Mouse (Mus musculus) stomach, postnatal 0 days (tissue): ENCODE measurements at regions not wholly inside any gene's neighbourhood (a gene's known extent, or its start where the extent isn't known, plus 50 kb on each side); places are given as distances from the start of the nearest gene placed in this dataset.
A peak's percentile ranks its signal among the peaks of the same experiment; 100 is the strongest.

Experiments used
- ATAC-seq: fragments of 200-750 bp; cut with Nextera tagmentation; 2 replicates; pipeline ENCODE4 v1.8.0; 2017; ENCODE audit not compliant: low FRiP score, low TSS enrichment
- DNase-seq: peaks from one replicate; pipeline ENCODE4 v3.0.0-alpha.2; 2016; ENCODE audit warnings: low spot score
- H3K27ac ChIP-seq: fragments of 300-500 bp; sonication (generic); replicated peaks from 2 replicates; pipeline ENCODE4 v1.5.1; 2014; ENCODE audit warnings: mild to moderate bottlenecking, control low read depth
- H3K27me3 ChIP-seq: fragments of 300-500 bp; sonication (generic); 2 replicates; pipeline ENCODE4 v1.6.1; 2014; ENCODE audit warnings: low read length; ENCODE audit not compliant: control insufficient read depth, insufficient read depth
- H3K36me3 ChIP-seq: fragments of 300-500 bp; sonication (generic); 2 replicates; pipeline ENCODE4 v1.6.1; 2014; ENCODE audit warnings: low read length, mixed read lengths; ENCODE audit not compliant: control insufficient read depth, insufficient read depth
- H3K4me1 ChIP-seq: fragments of 300-500 bp; sonication (generic); replicated peaks from 2 replicates; pipeline ENCODE4 v1.6.1; 2014; ENCODE audit warnings: antibody characterized with exemption; ENCODE audit not compliant: control insufficient read depth, insufficient read depth
- H3K4me2 ChIP-seq: fragments of 300-500 bp; sonication (generic); replicated peaks from 2 replicates; pipeline ENCODE4 v1.6.1; 2014; ENCODE audit warnings: low read depth, mild to moderate bottlenecking, control low read depth, moderate library complexity
- H3K4me3 ChIP-seq: fragments of 300-500 bp; sonication (generic); 2 replicates; pipeline ENCODE4 v1.5.1; 2014; ENCODE audit warnings: low read depth, low read length, control low read depth
- H3K9ac ChIP-seq: fragments of 300-500 bp; sonication (generic); 2 replicates; pipeline ENCODE4 v1.6.1; 2014; ENCODE audit warnings: mild to moderate bottlenecking, low read length, control low read depth, mixed read lengths
- H3K9me3 ChIP-seq: fragments of 300-500 bp; sonication (generic); 2 replicates; pipeline ENCODE4 v1.6.1; 2016; ENCODE audit warnings: low read length; ENCODE audit not compliant: control insufficient read depth
- CTCF ChIP-seq: IDR thresholded peaks from 2 replicates; pipeline ENCODE4 v1.5.1; 2016; ENCODE audit warnings: antibody characterized with exemption, low read depth, mild to moderate bottlenecking, moderate library complexity
- EP300 ChIP-seq: optimal IDR thresholded peaks from 2 replicates; pipeline ENCODE3; 2016; ENCODE audit warnings: antibody characterized with exemption
- WGBS: fragments of 180-500 bp; shearing (Covaris S2); extraction: QIAGEN DNeasy Blood & Tissue Kit; methylation state at CpG from one replicate; pipeline ENCODE4 v1.1.7; 2014; 5-methylcytosine and 5-hydroxymethylcytosine counted together

DNA sequence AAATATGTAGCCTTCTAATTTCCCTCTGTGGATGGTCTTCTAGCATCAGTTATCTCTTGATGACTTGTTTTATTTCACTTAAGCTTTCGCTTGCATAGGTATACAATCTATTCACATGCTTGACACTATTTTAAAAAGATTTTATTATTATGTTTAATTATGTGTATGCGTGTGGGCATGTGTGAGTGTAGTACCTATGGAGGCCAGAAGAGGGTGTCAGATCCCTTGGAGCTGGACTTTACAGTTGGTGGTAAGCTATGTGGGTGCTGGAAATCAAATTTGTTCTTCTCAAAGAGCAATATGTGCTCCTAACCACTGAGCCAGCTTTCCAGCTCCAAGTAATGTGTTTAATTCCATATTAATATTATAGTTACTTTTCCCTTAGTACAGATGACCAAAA is 372.6 kb upstream of the Camk1g start:
- no peak for DNase-seq
- TF ChIP-seq EP300: no peak
- WGBS: 92% methylated on average over 2 of the region's 2 CpGs
- Histone ChIP-seq H3K4me1 (no peaks in the 10 kb centered on the region), H3K4me3 (no peak overlapping the region), H3K9me3 (no peaks in the 10 kb centered on the region), H3K36me3 (no peaks in the 10 kb centered on the region), H3K4me2 (no peak overlapping the region), H3K9ac (no peak overlapping the region), H3K27ac (no peak overlapping the region), H3K27me3 (no peaks in the 10 kb centered on the region)
- ATAC-seq: no peak

DNA sequence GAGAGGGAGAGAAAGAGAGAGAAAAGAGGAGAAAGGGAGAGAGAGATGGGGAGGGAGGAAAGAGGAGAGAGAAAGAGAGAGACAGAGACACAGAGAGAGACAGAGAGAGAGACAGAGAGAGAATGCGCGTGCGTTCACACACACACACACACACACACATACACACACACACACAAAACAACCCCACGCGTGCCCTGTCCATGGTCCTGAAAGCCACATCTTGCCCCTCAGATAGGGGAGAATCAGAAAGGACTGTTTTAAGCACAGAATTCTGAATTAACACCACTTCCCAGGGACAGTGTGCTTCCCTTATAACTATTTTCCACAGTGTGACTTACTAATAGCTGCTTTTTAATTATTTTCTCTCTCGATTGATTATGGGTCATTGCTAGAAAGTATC is 368.7 kb upstream of the Camk1g start:
- TF ChIP-seq EP300: no peak
- TF ChIP-seq CTCF: no peak
- Histone ChIP-seq H3K4me3 (no peak overlapping the region), H3K4me1 (no peaks in the 10 kb centered on the region), H3K27me3 (no peaks in the 10 kb centered on the region), H3K27ac (no peak overlapping the region), H3K4me2 (no peak overlapping the region), H3K36me3 (no peaks in the 10 kb centered on the region), H3K9me3 (no peaks in the 10 kb centered on the region), H3K9ac (no peak overlapping the region)
- DNase-seq (peak; percentile 30), ATAC-seq (no peak)
- 43% methylated on average over 6 of the region's 6 CpGs for WGBS

DNA sequence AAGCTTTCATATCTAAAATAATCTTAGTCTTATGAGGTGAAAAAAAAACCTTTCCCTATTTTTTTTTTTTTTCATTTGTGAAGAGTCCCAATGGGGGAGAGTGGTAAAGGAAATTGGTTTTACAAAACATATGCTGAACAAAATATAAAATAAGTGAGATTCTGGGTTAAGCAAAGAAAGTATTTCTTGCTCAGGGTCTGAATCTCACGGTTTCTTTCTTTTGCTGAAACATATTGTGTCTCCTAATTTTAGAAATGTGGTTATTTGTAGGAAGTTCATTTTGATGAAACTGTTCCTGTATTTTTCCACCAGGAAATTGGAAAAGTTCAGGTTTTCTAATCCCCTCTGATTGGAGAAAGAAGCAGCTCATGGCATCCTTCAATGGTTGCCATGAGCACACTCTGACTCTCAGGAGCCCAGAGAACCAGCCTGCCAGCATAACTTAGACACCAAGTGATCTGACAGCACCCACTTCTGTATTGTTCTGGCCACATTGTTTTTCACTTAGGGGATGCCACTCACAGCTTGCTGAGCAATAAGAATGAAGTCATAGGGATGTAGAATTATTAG is 365.9 kb upstream of the Camk1g start:
- H3K36me3 ChIP-seq: no peaks in the 10 kb centered on the region
- 82% methylated on average over 1 of the region's 1 CpGs for WGBS
- no peaks in the 10 kb centered on the region for H3K9me3 ChIP-seq
- ATAC-seq (no peak), DNase-seq (no peak)
- H3K4me2 ChIP-seq: no peak overlapping the region
- no peak overlapping the region for H3K9ac ChIP-seq
- no peaks in the 10 kb centered on the region for H3K4me1 ChIP-seq
- no peaks in the 10 kb centered on the region for H3K27me3 ChIP-seq
- TF ChIP-seq CTCF (no peak), EP300 (no peak)
- H3K27ac ChIP-seq: no peak overlapping the region
- no peak overlapping the region for H3K4me3 ChIP-seq

DNA sequence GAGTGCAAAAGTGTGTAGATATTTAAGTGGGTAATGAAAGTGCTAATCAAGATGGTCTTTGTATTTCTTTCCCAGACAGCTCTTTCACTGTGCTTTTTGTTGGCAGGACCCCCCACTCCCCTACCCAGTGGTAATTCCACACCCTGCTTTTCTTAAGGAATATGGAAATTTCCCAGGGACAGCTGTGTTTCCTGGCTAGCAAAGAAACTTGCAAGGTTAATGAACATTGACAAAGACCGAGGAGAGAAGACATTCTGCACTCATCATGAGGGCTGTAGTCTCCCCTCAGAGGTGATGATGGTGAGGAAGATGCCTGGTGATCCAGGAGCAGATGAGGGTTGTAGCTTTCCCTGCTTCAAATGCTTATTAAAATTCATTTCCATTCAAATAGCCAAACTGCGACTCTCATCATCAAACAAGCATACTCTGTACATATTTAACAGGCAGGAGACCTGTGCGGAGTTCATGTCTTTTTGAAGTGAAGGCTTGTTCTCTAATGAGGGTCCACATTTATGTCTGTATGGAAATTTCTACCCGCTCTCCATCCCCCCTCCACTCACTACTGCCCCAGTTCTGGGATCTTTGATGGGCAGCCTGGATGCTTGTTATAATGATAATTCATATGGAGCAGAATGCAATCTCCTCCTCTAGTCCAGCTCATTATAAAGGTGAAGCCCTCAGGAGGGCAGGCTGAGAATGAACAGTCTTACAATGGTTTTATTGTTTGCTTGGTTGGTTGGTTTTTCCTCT is 364.1 kb upstream of the Camk1g start:
- no peak for DNase-seq
- no peaks in the 10 kb centered on the region for H3K9me3 ChIP-seq
- no peak overlapping the region for H3K9ac ChIP-seq
- no peak overlapping the region for H3K4me2 ChIP-seq
- no peak for ATAC-seq
- 71% methylated on average over 4 of the region's 4 CpGs for WGBS
- no peaks in the 10 kb centered on the region for H3K36me3 ChIP-seq
- no peak overlapping the region for H3K4me3 ChIP-seq
- H3K27ac ChIP-seq: no peak overlapping the region
- TF ChIP-seq CTCF (no peak), EP300 (no peak)
- no peaks in the 10 kb centered on the region for H3K4me1 ChIP-seq
- H3K27me3 ChIP-seq: no peaks in the 10 kb centered on the region

DNA sequence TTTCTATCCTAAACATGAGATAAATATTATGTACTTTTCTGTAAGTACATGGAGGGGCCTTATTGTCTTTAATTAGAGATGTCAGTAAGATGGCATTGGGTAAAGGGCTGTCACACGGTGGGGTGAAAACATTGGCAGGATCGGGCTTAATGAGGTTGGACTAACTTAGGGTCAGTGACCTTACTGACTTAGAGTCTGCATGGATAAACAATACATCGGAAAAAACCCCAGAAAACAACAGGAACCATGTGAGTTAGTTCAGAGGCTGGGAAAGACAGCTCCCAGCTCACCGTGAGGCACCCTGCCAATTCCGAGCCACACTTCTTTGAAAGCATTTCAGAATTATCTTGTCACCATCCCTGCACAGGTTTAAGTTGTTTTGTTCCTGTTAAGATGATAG is 363.3 kb upstream of the Camk1g start:
- 13% methylated on average over 5 of the region's 5 CpGs for WGBS
- no peak for ATAC-seq
- no peaks in the 10 kb centered on the region for H3K36me3 ChIP-seq

DNA sequence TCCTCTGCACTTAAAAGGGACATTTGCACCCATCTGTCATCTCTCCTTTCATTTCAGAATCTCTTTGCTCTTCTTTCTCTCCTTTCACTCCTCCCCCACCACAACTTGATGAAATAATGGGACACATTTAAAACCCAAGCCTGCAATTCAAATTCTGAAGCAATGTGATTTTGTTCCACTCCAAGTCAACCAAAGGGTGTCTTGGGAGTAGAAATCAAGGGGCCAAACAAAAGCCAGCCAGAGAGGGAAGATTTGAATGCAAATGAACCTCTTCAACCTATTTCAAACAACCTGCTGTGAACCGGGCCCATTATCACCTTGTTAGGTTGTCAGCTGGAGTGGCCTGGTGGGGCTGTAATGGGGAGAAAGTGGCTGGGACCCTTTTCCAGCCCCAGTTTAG is 362.0 kb upstream of the Camk1g start:
- H3K9ac ChIP-seq: no peak overlapping the region
- no peaks in the 10 kb centered on the region for H3K4me1 ChIP-seq
- H3K4me2 ChIP-seq: no peak overlapping the region
- WGBS: 27% methylated on average over 1 of the region's 1 CpGs
- no peaks in the 10 kb centered on the region for H3K27me3 ChIP-seq
- no peak overlapping the region for H3K27ac ChIP-seq
- H3K4me3 ChIP-seq: no peak overlapping the region
- DNase-seq: no peak
- no peaks in the 10 kb centered on the region for H3K9me3 ChIP-seq
- no peak for ATAC-seq
- no peaks in the 10 kb centered on the region for H3K36me3 ChIP-seq
- TF ChIP-seq CTCF: no peak
- no peak for TF ChIP-seq EP300

More for the DNA sequence above, 363.3 kb upstream of the Camk1g start:
- no peak for DNase-seq
- H3K4me3 ChIP-seq: no peak overlapping the region
- H3K4me1 ChIP-seq: no peaks in the 10 kb centered on the region
- no peak overlapping the region for H3K4me2 ChIP-seq
- H3K9ac ChIP-seq: no peak overlapping the region
- H3K27me3 ChIP-seq: no peaks in the 10 kb centered on the region
- TF ChIP-seq CTCF (no peak), EP300 (no peak)
- no peak overlapping the region for H3K27ac ChIP-seq
- H3K9me3 ChIP-seq: no peaks in the 10 kb centered on the region
